Mouse (Mus musculus): Measurements from ENCODE around the gene Mast4. TPM values are rescaled to one million over a fixed set of nuclear protein-coding genes. Genes with fewer than 3 reads are reported as not detected.

The Mast4 gene
- polyA plus RNA-seq, 1 experiment from 2014 or later: 41.1 TPM

DNA sequence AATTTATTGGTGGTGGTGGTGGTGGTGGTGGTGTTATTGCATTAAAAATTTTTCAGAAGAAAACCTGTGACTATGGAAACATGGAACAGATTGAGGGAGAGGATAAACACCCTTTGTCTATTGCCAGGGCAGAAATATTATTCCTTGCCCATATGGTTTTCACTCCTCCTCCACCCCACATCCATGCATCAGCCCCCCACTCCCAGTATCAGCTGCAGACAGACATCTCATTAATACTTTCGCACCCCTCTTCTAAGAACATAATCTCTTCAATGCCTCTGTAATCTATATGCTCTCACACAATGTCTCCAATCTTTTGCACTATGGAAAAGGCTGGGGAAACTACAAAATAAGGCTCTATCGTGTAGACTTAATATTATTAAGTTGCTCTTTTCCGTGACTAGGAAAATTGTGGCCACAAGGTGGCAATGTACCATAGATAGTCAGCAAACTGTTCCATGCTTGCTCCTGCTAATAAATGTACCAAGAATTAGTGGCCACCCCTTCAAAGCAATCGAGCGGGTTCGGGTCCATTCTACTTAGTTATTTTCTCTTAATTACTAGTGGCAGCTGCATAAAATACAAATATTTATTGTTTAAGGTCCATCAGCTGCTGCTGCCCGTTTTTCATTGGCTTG, 160.6 kb downstream of the Mast4 start:
- 23% methylated on average over 7 of the region's 7 CpGs for WGBS
- no peak overlapping the region for H3K4me2 ChIP-seq
- peak; percentile 74 for ATAC-seq (replicated peaks)
- peaks cover 6% of the 10 kb centered on the region; the same call in 1 of the 2 replicates for H3K4me1 ChIP-seq
- no peaks in the 10 kb centered on the region for H3K36me3 ChIP-seq (replicated peaks)
- no peaks in the 10 kb centered on the region for H3K9me3 ChIP-seq
- H3K27ac ChIP-seq: no peak overlapping the region
- no peak overlapping the region for H3K4me3 ChIP-seq
- H3K9ac ChIP-seq: no peak overlapping the region
- no peaks in the 10 kb centered on the region for H3K27me3 ChIP-seq (replicated peaks)

DNA sequence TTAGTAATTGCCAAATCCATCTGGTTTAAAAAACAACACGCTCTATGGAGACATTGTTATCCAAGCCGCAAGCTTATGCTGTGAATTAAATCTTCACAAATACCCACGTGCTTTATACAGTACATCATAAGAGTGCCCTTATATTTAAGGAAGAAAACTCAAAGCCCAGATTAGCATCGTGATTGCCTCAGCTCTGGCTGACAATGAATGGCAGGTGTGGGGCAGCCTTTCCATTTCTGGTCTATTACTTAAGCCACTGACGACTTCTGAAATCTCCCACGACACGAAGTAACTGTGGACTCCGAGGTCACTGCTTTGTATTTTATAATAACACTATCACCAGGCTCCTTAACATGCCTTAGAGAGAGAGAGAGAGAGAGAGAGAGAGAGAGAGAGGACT, 182.4 kb downstream of the Mast4 start:
- Histone ChIP-seq H3K27ac (no peak overlapping the region), H3K4me2 (no peak overlapping the region), H3K4me1 (no peaks in the 10 kb centered on the region), H3K4me3 (no peak overlapping the region), H3K36me3 (replicated peaks) (no peaks in the 10 kb centered on the region), H3K9ac (no peak overlapping the region), H3K9me3 (no peaks in the 10 kb centered on the region), H3K27me3 (replicated peaks) (no peaks in the 10 kb centered on the region)
- WGBS: 72% methylated on average over 8 of the region's 8 CpGs
- ATAC-seq (replicated peaks): no peak

DNA sequence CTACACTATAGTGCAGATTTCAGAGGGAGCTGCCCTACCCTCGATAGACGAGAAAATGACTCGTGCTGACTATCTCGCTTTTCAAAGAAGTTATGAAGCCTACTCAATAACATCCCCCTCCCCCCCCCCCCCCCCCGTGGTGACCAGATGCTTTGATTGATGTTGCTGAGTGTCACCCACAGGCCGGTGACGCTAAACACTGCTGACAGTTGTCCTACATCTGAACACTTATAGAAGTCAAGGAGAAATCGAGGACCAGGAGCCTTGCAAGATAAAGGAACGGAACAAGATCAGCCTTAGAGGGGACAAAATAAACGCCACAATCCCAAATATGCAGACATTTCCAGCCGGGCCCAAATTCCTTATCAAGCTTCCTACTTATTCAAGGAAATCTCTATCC, 183.1 kb downstream of the Mast4 start:
- Histone ChIP-seq H3K27me3 (replicated peaks) (no peaks in the 10 kb centered on the region), H3K9me3 (no peaks in the 10 kb centered on the region), H3K4me3 (no peak overlapping the region), H3K4me2 (no peak overlapping the region), H3K9ac (no peak overlapping the region), H3K36me3 (replicated peaks) (no peaks in the 10 kb centered on the region), H3K27ac (no peak overlapping the region), H3K4me1 (no peaks in the 10 kb centered on the region)
- 45% methylated on average over 11 of the region's 11 CpGs for WGBS
- ATAC-seq (replicated peaks): no peak

DNA sequence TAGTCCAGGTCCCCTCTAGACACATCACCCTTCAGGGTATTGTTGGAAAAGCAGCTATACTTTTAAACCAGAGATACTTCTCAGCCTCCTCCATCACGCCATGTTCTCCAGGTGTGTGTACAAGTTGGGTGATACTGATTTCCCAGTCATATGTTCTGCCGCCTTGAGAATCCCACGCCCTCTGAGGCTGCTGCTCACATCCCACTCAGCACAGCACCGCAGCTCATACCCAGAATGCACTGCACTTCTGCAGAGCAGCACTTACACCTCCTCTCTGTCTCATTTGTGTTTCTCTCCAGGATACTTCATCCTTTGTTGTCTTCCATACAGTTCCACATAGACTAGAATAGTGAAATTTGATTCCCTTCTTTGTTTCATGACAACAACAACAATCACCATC, 183.6 kb downstream of the Mast4 start:
- no peak overlapping the region for H3K9ac ChIP-seq
- 84% methylated on average over 4 of the region's 4 CpGs for WGBS
- no peaks in the 10 kb centered on the region for H3K9me3 ChIP-seq
- H3K27ac ChIP-seq: no peak overlapping the region
- no peaks in the 10 kb centered on the region for H3K27me3 ChIP-seq (replicated peaks)
- no peak overlapping the region for H3K4me3 ChIP-seq
- H3K4me1 ChIP-seq: no peaks in the 10 kb centered on the region
- H3K4me2 ChIP-seq: no peak overlapping the region
- no peaks in the 10 kb centered on the region for H3K36me3 ChIP-seq (replicated peaks)
- ATAC-seq (replicated peaks): no peak

DNA sequence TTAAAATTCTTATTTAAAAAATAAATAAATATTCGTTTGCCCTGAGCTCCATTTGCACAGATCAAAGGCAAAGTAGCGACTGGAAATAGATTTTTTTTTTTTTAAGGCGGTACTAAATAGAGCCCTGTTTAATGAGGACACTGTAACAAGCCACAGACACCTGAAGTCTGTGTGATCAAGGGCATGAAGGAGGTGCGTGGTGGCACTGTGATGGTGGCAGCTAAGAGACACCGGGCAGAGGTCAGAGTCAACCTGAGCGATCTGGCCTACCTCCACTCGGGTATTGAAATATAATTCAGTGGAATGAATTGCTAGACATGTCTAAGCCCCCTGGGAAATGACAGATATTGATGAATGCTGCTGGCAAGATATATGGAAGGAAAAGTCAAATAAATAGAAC, 184.9 kb downstream of the Mast4 start:
- Histone ChIP-seq H3K4me3 (no peak overlapping the region), H3K4me1 (no peaks in the 10 kb centered on the region), H3K36me3 (replicated peaks) (no peaks in the 10 kb centered on the region), H3K27ac (no peak overlapping the region), H3K9me3 (no peaks in the 10 kb centered on the region), H3K9ac (no peak overlapping the region), H3K27me3 (replicated peaks) (no peaks in the 10 kb centered on the region), H3K4me2 (no peak overlapping the region)
- ATAC-seq (replicated peaks): 0 out of 2 replicates have a peak, but pooled peaks have one; percentile 14
- 74% methylated on average over 7 of the region's 7 CpGs for WGBS

DNA sequence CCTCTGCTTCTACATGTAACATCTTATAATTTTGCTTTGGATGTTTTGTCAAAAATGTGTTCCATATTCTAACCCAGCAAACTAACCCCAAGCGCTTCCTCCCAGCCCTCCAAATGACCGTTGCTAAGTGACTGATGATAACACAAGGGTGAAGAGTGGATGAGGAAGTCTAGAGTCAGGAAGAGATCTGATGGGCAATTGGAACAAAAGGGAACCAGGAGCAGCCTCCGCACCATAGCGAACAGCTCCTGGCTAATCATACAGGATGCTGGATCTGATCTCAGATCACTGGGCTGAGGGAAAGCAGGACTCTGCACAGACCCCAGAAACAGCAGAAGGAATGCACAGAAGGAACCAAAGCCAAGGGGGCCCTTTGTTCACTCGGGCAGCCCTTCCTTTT, 190.0 kb downstream of the Mast4 start:
- no peaks in the 10 kb centered on the region for H3K36me3 ChIP-seq (replicated peaks)
- H3K4me3 ChIP-seq: no peak overlapping the region
- no peaks in the 10 kb centered on the region for H3K27me3 ChIP-seq (replicated peaks)
- ATAC-seq (replicated peaks): no peak
- no peaks in the 10 kb centered on the region for H3K4me1 ChIP-seq
- no peak overlapping the region for H3K9ac ChIP-seq
- no peak overlapping the region for H3K4me2 ChIP-seq
- H3K9me3 ChIP-seq: no peaks in the 10 kb centered on the region
- WGBS: 64% methylated on average over 5 of the region's 5 CpGs
- H3K27ac ChIP-seq: no peak overlapping the region

DNA sequence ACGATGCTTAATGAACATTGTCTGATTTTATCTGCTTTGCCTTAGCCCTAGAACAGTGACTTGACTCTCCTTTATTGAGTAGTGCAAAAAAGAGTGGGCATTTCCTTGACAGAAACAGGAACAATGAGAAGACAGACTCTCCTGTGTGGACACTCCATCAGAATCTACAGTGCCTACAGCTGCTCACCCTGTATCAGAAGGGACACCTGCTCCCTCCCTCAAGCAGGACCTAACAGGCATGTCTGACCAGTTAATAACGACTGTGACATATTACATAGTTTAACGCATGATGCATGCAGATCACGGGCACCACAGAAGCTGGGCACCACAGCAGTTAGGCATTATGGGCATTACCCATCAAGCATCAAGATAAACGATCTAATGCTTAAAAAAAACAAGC, 193.0 kb downstream of the Mast4 start:
- no peak for ATAC-seq (replicated peaks)
- WGBS: 79% methylated on average over 5 of the region's 5 CpGs

DNA sequence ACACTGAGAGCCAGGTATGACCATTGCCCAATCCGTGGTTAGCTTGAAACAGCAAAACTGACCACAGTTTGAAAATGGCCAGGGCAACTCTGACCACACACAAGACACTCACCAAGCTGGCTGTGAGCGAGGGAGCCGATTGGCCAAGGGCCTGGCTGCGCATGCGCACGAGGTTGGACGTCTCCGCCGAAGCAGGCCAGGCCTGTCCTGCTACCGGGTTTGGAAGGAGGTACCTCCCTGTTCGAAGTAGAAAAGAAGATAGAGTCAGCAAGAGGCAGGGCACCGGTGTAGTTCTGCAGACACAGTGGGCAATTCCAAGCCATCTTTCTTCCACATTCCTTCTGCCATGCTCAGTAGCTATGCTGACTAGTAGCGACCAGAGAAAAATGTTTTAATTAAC, 194.2 kb downstream of the Mast4 start:
- no peaks in the 10 kb centered on the region for H3K36me3 ChIP-seq (replicated peaks)
- H3K9ac ChIP-seq: no peak overlapping the region
- no peak overlapping the region for H3K27ac ChIP-seq
- WGBS: 91% methylated on average over 13 of the region's 13 CpGs
- no peaks in the 10 kb centered on the region for H3K9me3 ChIP-seq
- H3K4me2 ChIP-seq: no peak overlapping the region
- no peak for ATAC-seq (replicated peaks)
- no peaks in the 10 kb centered on the region for H3K27me3 ChIP-seq (replicated peaks)
- no peaks in the 10 kb centered on the region for H3K4me1 ChIP-seq
- H3K4me3 ChIP-seq: no peak overlapping the region

More for the DNA sequence above, 193.0 kb downstream of the Mast4 start:
- Histone ChIP-seq H3K9ac (no peak overlapping the region), H3K27ac (no peak overlapping the region), H3K4me3 (no peak overlapping the region), H3K4me1 (no peaks in the 10 kb centered on the region), H3K36me3 (replicated peaks) (no peaks in the 10 kb centered on the region), H3K27me3 (replicated peaks) (no peaks in the 10 kb centered on the region), H3K4me2 (no peak overlapping the region), H3K9me3 (no peaks in the 10 kb centered on the region)

DNA sequence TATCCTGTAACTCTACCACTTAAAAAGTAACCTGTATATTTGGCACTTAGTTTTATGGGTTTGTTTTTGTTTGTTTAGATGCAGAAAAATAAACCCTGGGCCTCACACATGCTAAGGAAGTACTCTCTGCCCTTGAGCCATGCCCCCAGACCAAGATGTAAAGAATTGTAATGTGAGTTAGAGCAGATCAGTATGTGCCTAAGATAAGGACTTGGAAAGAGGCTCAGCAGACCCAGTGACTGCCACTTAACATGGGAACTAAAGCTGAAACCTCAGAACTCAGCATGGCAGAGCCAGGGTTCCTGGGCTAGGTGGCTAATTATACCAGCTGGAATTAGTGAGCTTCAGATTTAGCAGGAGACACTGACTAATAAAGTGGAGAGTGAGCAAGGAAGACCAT, 196.0 kb downstream of the Mast4 start:
- Histone ChIP-seq H3K4me3 (no peak overlapping the region), H3K27me3 (replicated peaks) (no peaks in the 10 kb centered on the region), H3K27ac (no peak overlapping the region), H3K9ac (no peak overlapping the region), H3K4me2 (no peak overlapping the region), H3K9me3 (no peaks in the 10 kb centered on the region), H3K4me1 (no peaks in the 10 kb centered on the region), H3K36me3 (replicated peaks) (no peaks in the 10 kb centered on the region)
- no peak for ATAC-seq (replicated peaks)

DNA sequence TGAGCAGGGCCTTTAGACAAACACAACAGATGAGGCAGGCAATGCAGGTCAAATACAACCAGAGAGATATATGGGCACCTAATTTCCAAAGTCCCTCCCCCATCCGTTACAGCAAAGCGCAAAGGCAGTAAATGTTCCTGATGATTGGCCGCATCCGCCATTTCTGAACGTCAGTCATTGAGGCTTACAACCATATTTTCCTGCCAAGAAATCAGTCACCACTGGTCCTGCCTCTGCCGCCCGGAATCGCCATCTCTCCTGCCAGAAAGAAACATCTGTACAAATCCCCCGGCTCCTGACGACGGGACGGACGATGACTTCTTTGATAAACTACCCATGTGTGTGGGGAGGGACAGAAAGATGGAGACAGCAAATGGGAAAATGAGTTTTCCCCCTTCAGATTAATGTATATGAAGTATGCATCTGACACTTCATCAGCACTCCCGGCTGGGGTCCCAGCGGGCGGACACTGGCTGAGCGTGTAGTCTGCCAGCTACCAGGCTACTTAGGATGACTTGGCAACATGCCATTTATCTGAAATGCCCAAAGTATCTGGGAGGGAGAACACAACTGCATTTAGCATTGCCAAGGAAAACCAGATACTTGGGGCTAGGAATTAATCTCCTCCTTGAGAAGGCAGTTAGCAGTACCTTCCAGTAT, 198.9 kb downstream of the Mast4 start:
- Histone ChIP-seq H3K4me1 (no peaks in the 10 kb centered on the region), H3K4me3 (no peak overlapping the region), H3K9ac (no peak overlapping the region), H3K9me3 (no peaks in the 10 kb centered on the region), H3K36me3 (replicated peaks) (no peaks in the 10 kb centered on the region), H3K27ac (no peak overlapping the region), H3K27me3 (replicated peaks) (no peaks in the 10 kb centered on the region), H3K4me2 (no peak overlapping the region)
- ATAC-seq (replicated peaks): no peak
- WGBS: 81% methylated on average over 17 of the region's 17 CpGs

DNA sequence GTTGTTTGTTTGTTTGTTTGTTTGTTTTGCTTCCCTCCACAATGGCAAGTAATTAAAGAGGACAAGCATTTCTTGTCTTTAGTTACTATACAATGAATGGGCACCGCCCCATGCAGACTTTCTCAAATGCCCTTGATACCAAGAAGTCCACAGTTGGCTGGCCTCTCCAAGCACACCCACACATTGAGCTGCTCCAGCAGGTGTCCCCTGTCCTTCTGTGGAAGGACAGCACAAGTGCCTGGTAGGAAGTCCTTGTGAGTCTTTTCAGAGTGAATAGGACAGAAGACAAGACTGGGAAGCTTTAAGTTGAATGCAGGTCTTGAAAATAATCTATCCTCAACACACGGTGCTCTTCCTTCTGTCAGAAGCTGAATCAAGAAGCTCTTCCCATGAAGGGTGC, 202.5 kb downstream of the Mast4 start:
- H3K27ac ChIP-seq: no peak overlapping the region

DNA sequence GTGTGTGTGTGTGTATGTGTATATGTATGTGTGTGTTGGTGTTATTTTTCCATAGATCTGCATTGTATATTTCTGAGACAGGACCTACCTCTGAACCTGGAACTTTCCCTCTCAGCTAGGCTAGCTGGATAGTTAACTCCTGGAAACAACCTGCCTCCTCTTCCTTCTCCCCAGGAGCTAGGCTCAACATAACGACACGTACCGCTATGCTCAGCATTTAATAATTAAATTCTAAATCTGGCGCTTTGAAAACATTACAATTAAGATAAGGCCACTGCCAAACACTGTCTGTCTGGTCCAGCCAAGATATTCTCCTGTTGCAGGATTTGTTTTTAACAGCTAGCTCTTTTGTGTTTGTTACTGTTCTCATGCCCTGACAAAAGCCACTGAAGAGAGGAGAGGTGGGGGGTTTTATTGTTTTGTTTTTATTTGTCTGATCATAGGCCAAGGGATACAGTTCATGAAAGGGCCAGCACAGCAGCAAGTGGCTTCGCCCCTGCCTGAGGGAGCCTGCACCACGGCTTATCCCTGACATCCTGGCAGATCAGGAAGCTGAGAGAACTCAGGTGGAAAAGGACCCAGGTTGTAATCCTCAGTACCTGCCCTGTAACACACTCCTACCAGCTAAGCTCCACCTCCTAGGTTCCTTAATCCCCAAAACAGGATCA, 205.0 kb downstream of the Mast4 start:
- Histone ChIP-seq H3K27ac (no peak overlapping the region), H3K27me3 (replicated peaks) (no peaks in the 10 kb centered on the region), H3K9ac (no peak overlapping the region), H3K4me3 (no peak overlapping the region), H3K36me3 (replicated peaks) (no peaks in the 10 kb centered on the region), H3K9me3 (no peaks in the 10 kb centered on the region), H3K4me2 (no peak overlapping the region), H3K4me1 (0 out of 2 replicates have a peak, but pooled peaks cover 5% of the 10 kb centered on the region)
- no peak for ATAC-seq (replicated peaks)
- WGBS: 59% methylated on average over 6 of the region's 6 CpGs

More for the DNA sequence above, 202.5 kb downstream of the Mast4 start:
- Histone ChIP-seq H3K36me3 (replicated peaks) (no peaks in the 10 kb centered on the region), H3K4me1 (0 out of 2 replicates have a peak, but pooled peaks cover 5% of the 10 kb centered on the region), H3K4me2 (no peak overlapping the region), H3K9ac (no peak overlapping the region), H3K9me3 (no peaks in the 10 kb centered on the region), H3K4me3 (no peak overlapping the region), H3K27me3 (replicated peaks) (no peaks in the 10 kb centered on the region)
- ATAC-seq (replicated peaks): no peak
- 92% methylated on average over 2 of the region's 2 CpGs for WGBS

DNA sequence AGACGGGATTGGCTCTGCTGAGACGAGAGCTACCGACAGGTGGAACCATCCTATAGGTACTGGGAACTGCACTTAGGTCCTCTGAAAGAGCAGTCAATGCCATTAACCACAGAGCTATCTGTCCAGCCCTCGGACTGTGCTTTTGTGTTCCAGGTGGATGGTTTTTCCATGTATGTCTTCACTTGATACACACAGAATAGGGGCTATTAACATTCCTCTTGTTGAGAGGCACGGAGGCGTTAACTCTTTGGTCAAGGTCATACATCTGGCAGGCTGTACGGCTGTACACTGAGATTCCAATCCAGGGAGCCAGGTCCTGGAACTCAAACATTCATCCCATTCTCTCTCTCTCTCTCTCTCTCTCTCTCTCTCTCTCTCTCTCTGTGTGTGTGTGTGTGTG, 205.6 kb downstream of the Mast4 start:
- no peaks in the 10 kb centered on the region for H3K9me3 ChIP-seq
- ATAC-seq (replicated peaks): no peak
- H3K27me3 ChIP-seq (replicated peaks): no peaks in the 10 kb centered on the region
- no peak overlapping the region for H3K9ac ChIP-seq
- no peak overlapping the region for H3K27ac ChIP-seq
- no peak overlapping the region for H3K4me3 ChIP-seq
- no peak overlapping the region for H3K4me2 ChIP-seq
- 0 out of 2 replicates have a peak, but pooled peaks cover 5% of the 10 kb centered on the region for H3K4me1 ChIP-seq
- H3K36me3 ChIP-seq (replicated peaks): no peaks in the 10 kb centered on the region
- WGBS: 63% methylated on average over 7 of the region's 7 CpGs
